Mouse (Mus musculus) midbrain, postnatal 0 days (tissue): Measurements from ENCODE around the gene Gata1. TPM values are rescaled to one million over a fixed set of nuclear protein-coding genes. Genes with fewer than 3 reads are reported as not detected.
"Not testable (repeated sequence)": the region's sequence is repeated elsewhere in the genome, so short reads cannot be mapped to it uniquely, and the experiment has no call there.

ENCODE experiments used
- ATAC-seq: fragments of 200-750 bp; cut with Nextera tagmentation; 2 replicates; pipeline ENCODE4 v1.8.0; 2017; ENCODE audit warnings: moderate number of reproducible peaks, mild to moderate bottlenecking, moderate TSS enrichment, moderate library complexity; ENCODE audit not compliant: low FRiP score
- DNase-seq: peaks from one replicate; pipeline ENCODE4 v3.0.0-alpha.2; 2015; ENCODE audit warnings: low spot score
- H3K27ac ChIP-seq: fragments of 300-500 bp; sonication (generic); 2 replicates; pipeline ENCODE4 v1.5.1; 2014; ENCODE audit warnings: low read depth, mild to moderate bottlenecking, low read length, mixed read lengths
- H3K27me3 ChIP-seq: fragments of 300-500 bp; sonication (generic); 2 replicates; pipeline ENCODE4 v1.6.1; 2014; ENCODE audit warnings: low read length, control low read depth, mixed read lengths; ENCODE audit not compliant: insufficient read depth
- H3K36me3 ChIP-seq: fragments of 300-500 bp; sonication (generic); 2 replicates; pipeline ENCODE4 v1.6.1; 2014; ENCODE audit warnings: low read length, control low read depth, mixed read lengths; ENCODE audit not compliant: insufficient read depth
- H3K4me1 ChIP-seq: fragments of 300-500 bp; sonication (generic); 2 replicates; pipeline ENCODE4 v1.6.1; 2014; ENCODE audit warnings: mild to moderate bottlenecking, control low read depth, antibody characterized with exemption, low read length, mixed read lengths; ENCODE audit not compliant: insufficient read depth
- H3K4me2 ChIP-seq: fragments of 300-500 bp; sonication (generic); 2 replicates; pipeline ENCODE4 v1.6.1; 2014; ENCODE audit warnings: low read depth, mild to moderate bottlenecking, low read length, mixed read lengths; ENCODE audit not compliant: poor library complexity, severe bottlenecking
- H3K4me3 ChIP-seq: fragments of 300-500 bp; sonication (generic); 2 replicates; pipeline ENCODE4 v1.5.1; 2014; ENCODE audit warnings: low read depth, mild to moderate bottlenecking, low read length, moderate library complexity
- H3K9ac ChIP-seq: fragments of 300-500 bp; sonication (generic); replicated peaks from 2 replicates; pipeline ENCODE4 v1.6.1; 2014; ENCODE audit warnings: mild to moderate bottlenecking, low read length, moderate library complexity, mixed read lengths; ENCODE audit not compliant: poor library complexity, severe bottlenecking
- H3K9me3 ChIP-seq: fragments of 300-500 bp; sonication (generic); 2 replicates; pipeline ENCODE4 v1.6.1; 2016; ENCODE audit warnings: low read length, control low read depth
- CTCF ChIP-seq: IDR thresholded peaks from 2 replicates; pipeline ENCODE4 v1.5.1; 2016; ENCODE audit warnings: antibody characterized with exemption, mild to moderate bottlenecking
- WGBS: fragments of 180-500 bp; shearing (Covaris S2); extraction: QIAGEN DNeasy Blood & Tissue Kit; methylation state at CpG from one replicate; pipeline ENCODE4 v1.1.7; 2014; 5-methylcytosine and 5-hydroxymethylcytosine counted together
- polyA plus RNA-seq: library from polyadenylated mRNA; unstranded; fragments of >200 nt; fragmentation: Nextera tagmentation; extraction: Ambion mirVana; gene quantifications from 2 replicates; pipeline ENCODE4 v1.2.1, GENCODE M21; 2015
- total RNA-seq: library from RNA; depleted of rRNA; stranded (reverse); fragments of >200 nt; gene quantifications from 2 replicates; pipeline ENCODE4 v1.2.3, GENCODE M21; 2014

Gata1 gene
- total and polyA plus RNA-seq, 2 experiments from 2014 or later = not detected

- no peak overlapping the region for H3K4me2 ChIP-seq
- no peaks in the 10 kb centered on the region for H3K9me3 ChIP-seq
- H3K36me3 ChIP-seq = no peaks in the 10 kb centered on the region
- no peak for ATAC-seq
- TF ChIP-seq CTCF = no peak
- no peak overlapping the region for H3K9ac ChIP-seq
- H3K4me1 ChIP-seq = no peaks in the 10 kb centered on the region
- H3K27ac ChIP-seq = no peak overlapping the region
- DNase-seq = no peak
- WGBS = 25% methylated on average over 8 of the region's 8 CpGs
- H3K27me3 ChIP-seq = no peaks in the 10 kb centered on the region
- no peak overlapping the region for H3K4me3 ChIP-seq
Measured at GRCm38 (mm10) chrX:8013569-8014314, 35.9 kb upstream of the Gata1 start.

- Histone ChIP-seq H3K4me1 (no peaks in the 10 kb centered on the region), H3K4me3 (no peak overlapping the region), H3K9me3 (no peaks in the 10 kb centered on the region), H3K27ac (no peak overlapping the region), H3K4me2 (no peak overlapping the region), H3K27me3 (no peaks in the 10 kb centered on the region), H3K36me3 (no peaks in the 10 kb centered on the region), H3K9ac (no peak overlapping the region)
- DNase-seq (no peak), ATAC-seq (no peak)
- 5% methylated on average over 2 of the region's 2 CpGs for WGBS
- no peak for TF ChIP-seq CTCF
Measured at GRCm38 (mm10) chrX:8013157-8013556, 35.3 kb upstream of the Gata1 start.

DNA sequence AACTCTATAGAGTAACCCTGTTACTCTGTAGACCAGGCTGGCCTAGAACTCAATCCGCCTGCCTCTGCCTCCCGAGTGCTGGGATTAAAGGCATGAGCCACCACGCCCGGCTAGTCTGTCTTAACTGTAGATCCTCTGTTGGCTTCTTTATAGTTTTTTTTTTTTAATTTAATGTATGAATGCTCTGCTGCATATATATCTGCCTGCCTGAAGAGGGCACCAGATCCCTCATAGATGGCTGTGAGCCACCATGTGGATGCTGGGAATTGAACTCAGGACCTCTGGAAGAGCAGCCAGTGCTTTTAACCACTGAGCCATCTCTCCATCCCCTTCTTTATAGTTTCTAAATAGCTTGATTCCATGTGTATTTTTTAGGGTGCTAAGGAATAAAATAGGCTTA is 31.5 kb upstream of the Gata1 start:
- not testable (repeated sequence) for H3K27me3 ChIP-seq, DNase-seq, H3K36me3 ChIP-seq, H3K9ac ChIP-seq, ATAC-seq, H3K4me1 ChIP-seq, H3K4me3 ChIP-seq, H3K4me2 ChIP-seq, H3K27ac ChIP-seq, H3K9me3 ChIP-seq
- WGBS = 87% methylated on average over 4 of the region's 4 CpGs

GRCm38 (mm10) chrX:8008543-8008942 is 30.7 kb upstream of the Gata1 start:
- ATAC-seq = no peak
- WGBS = 35% methylated on average over 5 of the region's 5 CpGs
- no peaks in the 10 kb centered on the region for H3K36me3 ChIP-seq
- no peak overlapping the region for H3K27ac ChIP-seq
- H3K9me3 ChIP-seq = no peaks in the 10 kb centered on the region
- no peak for TF ChIP-seq CTCF
- no peak for DNase-seq
- H3K27me3 ChIP-seq = no peaks in the 10 kb centered on the region
- no peaks in the 10 kb centered on the region for H3K4me1 ChIP-seq
- H3K4me2 ChIP-seq = no peak overlapping the region
- no peak overlapping the region for H3K4me3 ChIP-seq
- H3K9ac ChIP-seq = no peak overlapping the region

- Histone ChIP-seq H3K9ac (no peak overlapping the region), H3K27ac (no peak overlapping the region), H3K4me2 (no peak overlapping the region), H3K27me3 (no peaks in the 10 kb centered on the region), H3K4me3 (no peak overlapping the region), H3K36me3 (no peaks in the 10 kb centered on the region), H3K9me3 (no peaks in the 10 kb centered on the region), H3K4me1 (no peaks in the 10 kb centered on the region)
- ATAC-seq = no peak
- 62% methylated on average over 4 of the region's 4 CpGs for WGBS
- DNase-seq = no peak
- no peak for TF ChIP-seq CTCF
Measured at GRCm38 (mm10) chrX:8002971-8003370, 25.1 kb upstream of the Gata1 start.

DNA sequence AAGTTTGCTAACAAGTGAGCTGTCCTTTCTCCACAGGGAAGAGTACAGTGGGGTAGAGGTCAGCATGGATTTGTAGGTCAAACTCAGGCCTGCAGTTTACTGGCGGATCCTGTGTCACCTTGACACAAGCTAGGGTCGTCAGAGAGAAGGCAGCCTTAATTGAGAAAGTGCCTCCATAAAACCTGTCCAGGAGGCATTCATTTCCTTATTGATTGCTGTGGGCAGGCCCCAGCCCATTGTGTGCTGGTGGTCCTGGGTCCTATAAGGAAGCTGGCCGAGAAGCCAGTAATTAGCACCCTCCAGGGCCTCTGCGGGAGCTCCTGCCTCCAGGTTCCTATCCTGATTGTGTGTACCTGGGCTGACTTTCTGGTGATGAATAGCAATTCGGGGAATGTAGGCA is 24.1 kb upstream of the Gata1 start:
- Histone ChIP-seq H3K9ac (no peak overlapping the region), H3K9me3 (no peaks in the 10 kb centered on the region), H3K4me1 (no peaks in the 10 kb centered on the region), H3K27ac (no peak overlapping the region), H3K36me3 (no peaks in the 10 kb centered on the region), H3K27me3 (no peaks in the 10 kb centered on the region), H3K4me2 (no peak overlapping the region), H3K4me3 (no peak overlapping the region)
- DNase-seq (no peak), ATAC-seq (no peak)
- 32% methylated on average over 5 of the region's 5 CpGs for WGBS
- no peak for TF ChIP-seq CTCF
